Mouse (Mus musculus) spleen, postnatal 10 days (tissue): ENCODE measurements around the gene Sh3bp5.
A peak's percentile ranks its signal among the peaks of the same experiment; 100 is the strongest.

ENCODE experiments used
- DNase-seq, 2 experiments: peaks; one replicate each; pipeline ENCODE4 v3.0.0; 2021 to 2022; ENCODE audit warnings: low spot score in 2 of 2

Sh3bp5 gene

DNA sequence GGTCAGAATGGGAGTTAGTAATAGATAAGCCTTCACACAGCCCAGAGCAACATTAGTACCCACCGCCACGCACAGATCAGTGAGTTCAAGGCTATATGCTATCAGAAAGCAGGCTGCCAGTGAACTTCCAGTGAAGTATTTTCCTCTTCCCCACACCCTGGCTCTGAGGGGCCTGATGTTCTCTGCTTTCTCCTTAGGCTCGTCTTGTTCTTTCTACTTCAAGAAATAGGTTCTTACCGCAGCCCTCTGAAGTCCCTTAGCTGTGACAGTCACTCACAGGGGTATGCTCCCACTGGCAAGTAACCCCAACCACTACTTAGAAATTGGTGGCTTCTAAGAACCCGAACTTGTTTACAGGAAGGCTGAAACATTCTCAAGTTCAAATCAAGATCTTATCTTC is 2.8 kb downstream of the Sh3bp5 start:
- no peak for DNase-seq

DNA sequence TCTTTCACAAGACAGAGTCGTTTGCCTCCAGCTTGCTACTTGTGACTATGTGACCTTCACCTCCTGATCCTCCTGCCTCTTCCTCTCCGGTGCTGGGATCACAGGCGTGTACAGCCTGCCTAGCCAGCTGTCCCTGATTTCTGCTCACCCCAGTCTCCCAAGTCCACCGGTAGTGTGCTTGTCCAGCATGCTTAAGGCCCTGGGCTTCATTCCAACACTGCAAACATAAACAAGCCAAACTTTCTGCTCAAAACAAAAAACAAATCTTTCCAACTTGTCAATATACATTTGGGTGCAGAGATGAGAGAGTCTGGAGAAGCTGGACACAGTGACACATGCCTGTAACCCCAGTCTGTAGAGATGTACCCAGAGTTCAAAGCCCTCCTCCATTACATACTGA is 3.5 kb downstream of the Sh3bp5 start:
- DNase-seq = no peak

DNA sequence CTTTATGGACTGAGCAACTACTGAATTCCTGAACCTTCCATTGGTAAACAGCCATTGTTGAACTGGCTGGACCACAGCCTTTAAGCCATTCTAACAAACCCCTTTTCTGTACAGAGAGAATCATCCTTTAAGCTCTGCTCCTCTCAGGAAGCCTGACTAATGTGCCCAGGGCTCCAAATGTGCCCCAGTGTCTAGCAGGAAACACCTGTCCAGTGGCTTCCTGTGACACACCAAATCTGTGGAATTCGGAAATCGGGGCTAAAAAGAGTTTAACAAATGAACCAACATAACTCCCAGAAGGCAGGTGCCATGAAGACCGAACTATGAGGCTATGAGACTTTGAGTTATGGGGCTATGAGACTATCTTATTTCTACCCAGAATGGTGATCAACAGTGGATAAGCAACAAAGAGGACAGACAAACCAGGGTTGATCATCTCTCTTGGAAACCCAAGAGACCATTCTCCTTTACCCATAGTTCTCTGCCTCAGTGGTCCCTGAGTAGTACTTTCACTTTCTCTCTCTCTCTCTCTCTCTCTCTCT is 4.0 kb downstream of the Sh3bp5 start:
- no peak for DNase-seq

DNA sequence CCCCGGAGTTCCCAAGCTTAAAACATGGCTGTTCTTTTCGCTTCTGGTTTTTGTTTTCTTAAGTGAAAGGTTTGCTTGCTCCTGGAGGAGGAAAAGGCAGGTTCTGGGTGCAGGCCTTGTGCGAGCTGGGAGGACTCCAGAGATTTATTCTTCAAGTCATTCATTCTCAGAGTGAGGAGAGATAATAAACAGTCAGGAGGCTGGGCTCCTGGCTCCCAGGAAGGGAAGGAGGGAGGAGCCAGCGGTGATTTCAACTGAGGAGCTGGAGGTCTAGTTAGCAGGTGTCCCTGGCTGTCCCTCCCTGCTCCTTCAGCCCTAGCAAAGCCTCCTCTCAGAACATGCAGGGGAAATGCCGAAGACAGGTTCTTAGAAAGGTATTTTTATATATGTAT is 6.9 kb downstream of the Sh3bp5 start:
- no peak for DNase-seq

DNA sequence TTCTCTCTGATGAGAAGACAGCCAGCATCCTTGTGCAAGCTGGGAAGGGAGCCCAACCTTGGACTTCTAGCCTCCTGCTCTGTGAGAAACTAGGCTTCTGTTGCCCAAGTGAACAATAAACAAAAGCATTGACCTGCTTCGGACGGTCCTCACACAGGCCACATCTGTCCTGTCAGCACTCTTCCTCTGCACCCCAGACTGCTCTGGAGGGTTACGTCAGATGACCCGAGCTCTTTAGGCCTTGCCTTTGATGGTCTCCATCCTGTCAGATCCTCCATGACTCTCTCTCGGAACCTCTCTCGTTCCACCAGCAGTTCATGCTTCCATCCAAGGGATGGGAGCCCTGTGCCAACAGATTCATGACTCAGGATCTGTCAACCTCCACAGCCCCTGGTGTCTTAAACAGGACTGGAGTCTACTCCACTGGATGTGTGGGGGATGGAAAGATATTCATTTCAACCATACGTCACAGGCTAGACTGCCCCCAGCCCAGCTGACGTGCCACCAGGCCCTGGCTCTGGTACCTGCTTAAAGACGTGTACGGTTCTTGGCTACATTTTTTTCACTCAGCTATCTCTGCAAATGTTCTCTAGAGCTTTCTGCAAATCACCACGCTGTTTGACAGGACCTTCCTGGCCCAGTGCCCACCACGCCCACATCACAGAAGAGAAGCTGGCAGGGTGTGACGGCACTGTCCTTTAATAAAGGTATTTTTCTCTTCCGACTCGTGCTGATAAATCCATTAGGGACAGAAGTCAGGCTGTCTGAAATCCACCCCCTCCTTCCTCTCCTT is 7.5 kb downstream of the Sh3bp5 start:
- DNase-seq = no peak

DNA sequence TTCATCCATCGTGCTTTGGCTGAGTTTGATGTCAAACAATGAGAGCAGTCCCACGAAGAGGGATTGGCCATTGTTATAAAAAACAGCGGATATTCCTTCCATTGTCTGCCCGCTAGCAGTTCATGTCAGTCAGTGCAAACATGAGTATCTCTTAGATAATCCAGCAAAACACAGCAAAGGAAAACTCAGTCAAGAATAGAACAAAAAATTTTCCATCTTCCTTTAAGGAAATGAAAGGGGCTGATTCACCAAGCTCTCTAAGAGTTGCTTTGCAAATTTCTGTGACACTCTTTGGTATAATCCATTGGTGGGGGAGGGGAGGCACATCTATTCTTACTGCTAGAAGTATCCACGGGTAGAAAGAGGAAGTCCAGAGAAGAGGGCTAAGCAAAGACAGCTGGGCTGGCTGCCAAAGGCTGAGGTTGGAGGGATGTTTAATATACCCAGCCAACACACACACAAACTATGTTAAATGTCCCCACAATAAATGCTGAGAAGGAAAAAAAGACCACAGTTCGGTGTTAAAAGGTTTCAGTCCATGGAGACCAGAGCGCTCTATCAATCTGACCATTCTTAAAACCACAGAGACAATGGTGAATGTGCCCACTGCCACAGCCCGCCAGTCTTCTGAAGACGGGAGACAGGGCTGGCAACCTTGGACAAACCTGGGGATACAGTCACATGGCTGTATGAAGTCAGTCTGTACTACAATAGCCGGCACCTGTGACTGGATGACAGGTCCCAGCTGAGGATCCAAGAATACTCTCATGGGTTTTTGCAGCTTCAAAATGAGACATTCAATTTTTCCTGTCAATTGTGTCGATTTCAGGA is 12.7 kb downstream of the Sh3bp5 start:
- peak in 1 of 2 experiments; percentile 80 for DNase-seq

DNA sequence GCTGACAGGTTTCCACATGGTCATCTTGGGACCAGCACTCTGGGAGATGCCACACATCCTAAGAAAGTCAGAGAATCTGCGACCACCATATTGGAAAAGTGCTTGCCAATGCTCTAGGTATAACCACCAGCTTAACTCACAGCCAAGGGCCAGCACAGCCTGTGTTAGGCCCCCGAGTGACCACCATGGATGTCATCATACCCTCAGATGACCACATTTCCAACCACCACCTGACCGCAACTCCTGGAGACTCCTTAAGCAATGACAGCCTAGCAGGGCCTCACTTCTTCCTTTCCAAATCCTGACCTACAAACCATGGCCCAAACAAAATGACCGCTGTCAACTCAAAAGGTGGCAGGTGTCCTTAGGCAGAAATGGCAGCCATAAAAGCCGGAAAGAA is 13.5 kb downstream of the Sh3bp5 start:
- DNase-seq = no peak

DNA sequence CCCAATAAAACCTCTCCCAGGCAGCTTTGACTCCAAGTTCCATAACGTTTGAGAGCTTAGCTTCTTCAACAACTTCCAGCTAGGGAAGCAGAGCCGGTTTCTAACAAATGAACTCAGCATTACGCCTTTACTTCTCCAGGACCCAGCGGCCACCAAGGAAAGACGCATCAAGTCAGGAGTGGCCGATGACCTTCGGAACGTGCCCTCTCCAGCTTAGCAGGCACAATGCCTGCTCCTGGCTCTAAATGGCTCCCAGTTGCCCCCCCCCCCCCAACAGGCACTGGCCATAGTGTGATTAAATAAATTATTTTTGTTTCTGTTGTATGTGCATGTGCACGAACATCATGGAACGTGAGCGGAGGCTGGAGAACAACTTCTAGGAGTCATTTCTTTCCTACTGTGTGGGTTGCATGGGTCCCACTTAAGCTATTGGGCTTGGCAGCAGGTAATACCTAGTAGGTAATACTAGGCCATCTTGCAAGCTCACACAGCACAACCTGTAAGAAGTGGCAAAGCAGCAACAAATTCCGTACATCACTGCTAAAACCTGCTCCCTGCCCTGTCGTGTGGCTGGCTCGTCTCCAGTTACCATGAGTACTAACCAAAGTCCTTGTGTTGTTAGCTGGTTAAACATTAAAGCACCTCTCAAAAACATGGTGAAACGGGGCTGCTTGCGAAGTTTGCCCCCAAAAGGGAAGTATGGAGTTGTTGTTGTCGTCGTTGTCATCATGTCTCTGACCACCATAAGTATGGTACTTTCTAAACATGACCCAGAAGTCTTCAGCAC is 14.2 kb downstream of the Sh3bp5 start:
- no peak for DNase-seq

DNA sequence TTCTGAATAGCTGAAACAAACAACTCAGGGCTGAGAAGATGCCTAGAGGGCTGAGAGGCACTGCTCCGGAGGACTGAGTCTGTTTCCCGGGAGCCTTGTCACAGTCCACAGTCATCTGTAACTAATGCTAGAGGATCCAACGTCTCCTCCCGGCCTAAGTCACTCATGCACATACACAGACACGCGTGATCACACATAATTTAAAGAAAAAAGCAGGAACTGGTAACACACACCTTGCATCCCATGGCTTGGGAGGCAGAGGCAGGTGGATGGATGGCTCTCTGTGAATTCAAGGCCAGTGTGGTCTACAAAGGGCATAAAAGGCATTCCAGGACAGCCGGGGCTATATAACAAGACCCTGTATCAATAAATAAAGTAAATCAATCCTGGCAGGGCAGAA is 14.9 kb downstream of the Sh3bp5 start:
- DNase-seq = no peak

DNA sequence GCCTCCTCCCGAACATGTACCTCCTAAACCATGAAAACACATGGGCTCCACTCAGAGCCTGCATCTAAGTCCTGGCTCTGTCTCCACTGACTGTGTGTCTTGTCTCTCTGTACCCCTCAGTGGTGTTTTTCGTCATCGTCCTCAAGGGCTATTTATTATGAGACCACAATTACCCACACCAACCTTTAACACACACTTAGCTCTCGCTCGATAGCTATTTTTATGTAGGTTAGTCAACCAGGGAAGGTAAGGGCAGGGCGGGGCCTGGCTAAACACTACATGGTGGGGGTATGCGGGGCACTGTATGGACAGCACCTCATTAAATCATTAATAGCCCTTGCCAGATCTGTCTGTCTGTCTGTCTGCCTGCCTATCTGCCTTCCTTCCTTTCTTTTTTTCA is 15.3 kb downstream of the Sh3bp5 start:
- DNase-seq = no peak

DNA sequence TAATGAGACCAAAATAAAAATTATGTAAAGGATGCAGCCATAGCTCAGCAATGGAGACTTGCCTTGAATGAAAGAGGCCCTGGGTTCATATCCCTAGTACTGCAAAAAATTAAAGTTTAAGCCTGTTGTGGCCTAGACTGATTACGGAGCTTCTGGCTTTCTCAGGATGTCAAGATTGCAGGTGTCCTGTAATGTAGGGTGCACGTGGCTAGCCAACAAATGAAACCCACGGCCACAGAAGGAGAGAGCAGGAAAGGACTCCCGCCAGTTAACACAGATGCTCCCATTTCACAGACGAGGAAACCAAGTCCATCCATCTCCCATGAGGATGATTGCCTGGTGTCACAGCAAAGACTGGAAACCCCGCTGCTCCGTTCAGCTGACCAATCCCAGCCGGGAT is 15.7 kb downstream of the Sh3bp5 start:
- DNase-seq = no peak

DNA sequence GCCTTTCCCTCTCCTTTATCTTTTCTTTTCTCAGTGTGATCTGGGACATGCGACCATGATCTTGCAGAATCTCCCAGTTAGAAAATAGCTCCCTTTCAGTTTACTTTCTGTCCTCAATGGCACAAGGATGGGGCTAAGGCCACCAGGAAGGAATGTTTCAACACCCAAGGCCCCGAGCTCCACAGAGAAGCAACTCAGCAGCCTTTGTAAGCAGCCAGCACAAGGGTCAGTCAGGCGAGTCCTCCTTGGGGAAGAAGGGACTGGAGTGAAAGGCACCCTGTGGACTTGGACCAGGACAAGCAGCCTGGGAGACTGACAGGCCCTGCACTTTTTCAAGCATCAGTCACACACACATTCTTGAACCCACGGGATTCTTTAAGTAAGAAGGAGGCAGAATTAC is 16.6 kb downstream of the Sh3bp5 start:
- DNase-seq = no peak

DNA sequence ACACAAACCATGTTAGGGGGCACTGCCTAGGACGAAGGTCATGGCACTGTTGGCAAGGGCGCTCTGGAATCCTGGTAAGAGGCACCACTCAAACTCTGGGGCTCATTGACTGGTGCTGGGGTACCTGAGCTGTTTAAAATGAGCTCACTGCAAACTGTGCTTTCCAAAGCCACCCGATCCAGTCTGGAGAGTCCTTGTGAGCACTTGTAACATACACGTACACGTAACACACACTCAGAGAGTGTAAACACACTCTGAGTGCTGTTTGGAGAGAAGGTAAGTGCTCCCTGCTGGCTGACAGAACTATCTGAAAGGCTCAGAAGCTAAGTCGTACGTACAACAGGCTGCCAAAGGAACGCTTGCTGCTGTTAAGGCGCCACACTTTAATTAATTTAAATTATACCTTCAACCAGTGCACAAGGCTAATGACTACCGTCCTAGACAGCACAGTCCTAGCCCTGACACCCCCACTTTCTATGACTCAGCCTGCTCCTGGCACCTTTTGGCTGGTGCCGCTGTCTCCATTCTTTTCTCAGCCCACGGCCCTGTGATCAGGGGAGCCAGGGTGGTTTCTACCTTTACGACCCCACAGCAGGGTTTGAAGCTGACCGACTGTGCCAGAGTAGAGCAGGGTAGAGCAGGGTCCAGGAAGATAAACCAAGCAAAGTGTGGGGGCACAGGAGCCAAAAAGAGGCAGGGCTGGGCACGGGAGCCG is 18.9 kb downstream of the Sh3bp5 start:
- DNase-seq = no peak

DNA sequence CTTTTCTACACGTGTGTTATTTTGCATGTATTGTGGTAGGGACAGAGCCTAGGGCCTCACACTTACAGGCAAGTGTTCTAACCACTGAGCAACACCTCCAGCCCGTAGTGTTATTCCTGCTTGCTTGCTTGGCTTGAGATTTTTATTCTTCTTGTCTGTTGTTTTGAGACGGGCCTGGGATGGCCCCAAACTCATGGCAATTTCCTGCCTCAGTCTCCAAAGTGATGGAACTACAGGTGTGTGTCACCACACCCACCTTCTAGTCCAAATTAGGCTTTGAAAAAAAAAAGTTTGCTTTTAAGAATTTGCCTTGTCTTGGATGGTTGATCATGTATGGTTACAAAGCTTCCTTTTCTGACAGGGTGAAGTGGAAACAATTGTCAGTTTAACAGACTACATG is 19.5 kb downstream of the Sh3bp5 start:
- DNase-seq = peak in 1 of 2 experiments; percentile 54

DNA sequence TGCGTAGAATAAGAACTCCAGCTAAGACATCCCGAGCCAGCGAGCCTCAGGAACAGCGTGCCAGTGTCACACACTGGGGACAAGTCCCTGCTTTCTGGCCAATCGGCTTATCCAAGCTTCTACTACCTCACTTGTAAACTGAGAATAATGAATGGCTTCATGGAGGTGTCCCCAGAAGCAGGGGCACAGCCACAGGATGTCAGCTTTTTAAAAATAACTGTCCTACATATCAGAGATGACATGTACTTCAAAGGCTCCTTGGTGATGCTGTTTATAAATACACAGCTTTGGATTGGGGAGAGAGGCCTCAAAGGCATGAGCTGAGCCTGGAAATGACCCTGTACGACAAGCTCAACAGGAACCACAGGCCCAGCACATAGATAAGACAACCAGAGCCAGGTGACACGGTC is 20.9 kb downstream of the Sh3bp5 start:
- no peak for DNase-seq

DNA sequence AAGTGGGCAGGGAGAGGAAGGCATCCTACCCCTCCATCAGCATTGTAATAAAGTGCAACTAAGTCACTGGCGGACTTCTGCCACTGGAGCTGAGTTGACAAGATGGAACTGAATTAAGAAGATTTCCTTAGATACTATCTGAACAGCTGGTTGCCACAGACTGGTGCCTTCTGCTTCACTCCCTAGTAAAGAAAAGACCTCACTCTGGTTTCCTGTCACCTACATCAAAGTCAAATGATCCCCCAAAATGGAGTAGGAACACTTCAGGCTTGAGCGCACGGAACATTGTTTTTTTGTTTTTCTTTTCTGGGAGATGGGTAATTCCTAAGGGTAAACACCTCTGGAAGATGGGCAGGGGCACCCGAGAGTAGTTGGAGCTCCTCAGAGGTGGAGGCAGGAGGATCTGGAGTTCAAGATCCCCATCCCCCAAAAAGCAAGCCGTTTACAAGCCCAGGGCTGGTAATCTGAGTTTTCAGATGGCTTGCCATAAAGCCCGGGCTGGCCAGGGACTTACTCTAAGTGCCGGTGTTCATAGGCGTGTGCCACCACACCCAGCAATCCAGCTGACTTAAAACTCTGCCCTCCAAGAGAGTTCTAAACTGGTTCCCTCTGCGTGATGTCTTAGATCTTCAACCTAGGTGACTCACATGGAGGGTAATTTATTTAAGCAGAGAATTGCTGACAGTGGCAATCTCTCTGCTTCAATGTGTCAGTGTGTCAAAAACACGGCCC is 21.5 kb downstream of the Sh3bp5 start:
- DNase-seq = no peak

DNA sequence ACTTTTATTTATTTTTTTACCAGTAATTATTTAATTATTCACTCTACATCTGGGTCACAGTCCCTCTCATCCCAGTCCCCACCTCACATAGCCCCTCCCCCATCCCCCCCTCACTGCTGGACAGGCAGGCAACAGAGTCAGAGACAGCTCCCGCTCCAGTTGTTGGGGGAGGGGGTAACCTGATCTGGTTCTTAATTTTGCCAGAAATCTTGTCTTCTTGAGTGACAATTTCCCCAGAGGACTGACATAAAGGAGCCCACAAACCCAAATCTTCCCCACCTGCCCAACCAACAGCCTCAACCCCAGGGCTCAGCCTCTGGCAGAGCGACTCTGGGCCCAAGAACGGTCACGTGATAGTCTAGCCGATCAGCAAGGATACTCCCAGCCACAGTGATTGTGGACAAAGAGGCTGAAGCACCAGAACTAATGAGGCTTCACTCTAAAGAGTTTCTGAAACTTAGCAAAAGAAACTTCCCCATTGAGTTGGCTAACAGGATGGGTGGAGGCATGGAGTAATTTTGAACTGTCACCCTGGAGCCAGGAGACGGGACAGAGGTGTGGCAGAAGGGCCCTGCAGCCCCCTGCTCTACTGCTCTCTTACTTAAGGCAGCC is 22.3 kb downstream of the Sh3bp5 start:
- DNase-seq = peak in 1 of 2 experiments; percentile 31

DNA sequence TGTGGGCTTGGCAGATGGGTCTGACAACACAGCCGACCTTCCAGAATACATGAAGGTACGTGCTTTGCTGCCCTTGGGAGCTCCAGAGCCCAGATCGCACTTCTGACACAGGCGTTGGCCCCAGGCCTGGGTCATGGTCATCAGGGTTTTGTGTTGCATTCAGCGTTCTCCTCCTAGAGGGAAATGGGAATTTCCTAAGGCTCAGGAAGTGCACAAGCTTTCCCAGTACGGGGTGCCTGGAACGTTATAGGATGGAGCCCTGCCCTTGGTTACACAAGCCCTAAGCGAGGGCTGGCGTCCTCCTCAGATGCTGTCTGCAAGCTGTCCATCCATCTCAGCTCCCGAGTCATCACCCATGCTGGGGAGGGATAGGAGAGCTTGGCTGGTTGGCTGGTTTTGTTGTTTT is 23.2 kb downstream of the Sh3bp5 start:
- DNase-seq = no peak

DNA sequence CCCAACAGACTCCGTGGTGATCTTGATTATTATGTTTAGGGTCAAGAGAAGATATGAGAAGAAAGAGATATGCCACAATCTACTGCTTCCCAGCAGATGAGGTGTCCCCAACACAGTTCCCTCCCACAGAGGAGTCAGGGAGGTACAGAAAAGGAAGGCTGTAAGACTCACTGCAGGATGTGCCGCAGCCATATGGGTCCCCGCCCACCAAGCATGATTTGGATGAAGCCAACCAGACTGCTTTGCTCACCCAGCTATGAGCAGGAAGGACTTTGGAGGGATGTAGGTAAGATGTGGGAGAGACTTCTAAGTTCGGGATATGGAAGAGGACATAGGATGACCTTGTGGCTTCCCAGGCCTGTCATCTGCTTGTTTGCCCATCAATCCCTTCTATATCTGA is 25.1 kb downstream of the Sh3bp5 start:
- DNase-seq = peak in 1 of 2 experiments; percentile 36

DNA sequence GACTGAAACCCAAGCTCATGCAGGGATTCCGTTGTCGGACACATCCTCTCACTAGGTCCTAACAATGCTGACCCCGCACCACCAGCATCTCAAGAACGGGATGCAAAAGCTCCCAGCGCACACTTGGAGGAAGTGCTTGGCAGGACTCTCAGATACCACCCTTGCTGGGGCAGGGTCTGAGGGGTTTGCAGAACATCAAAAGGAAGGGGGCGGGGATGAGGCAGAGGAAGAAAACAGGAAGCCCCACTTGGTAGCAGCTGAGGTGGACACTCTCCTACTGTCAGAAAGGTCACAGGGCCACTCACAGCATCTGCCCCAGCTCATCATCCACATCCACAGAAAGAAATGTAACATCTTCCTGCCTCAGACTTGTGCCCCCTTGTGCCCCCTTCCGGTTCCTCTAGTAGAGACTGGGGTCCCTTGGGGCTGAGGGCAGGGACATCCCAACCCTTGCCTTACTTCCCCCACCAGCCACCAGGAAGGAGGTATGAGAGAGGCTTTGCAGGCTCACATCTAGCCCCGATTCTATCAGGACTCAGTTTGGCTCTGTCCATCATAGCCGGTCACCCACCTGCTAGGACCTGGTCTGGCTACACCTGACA is 25.7 kb downstream of the Sh3bp5 start:
- peak in 1 of 2 experiments; percentile 67 for DNase-seq
